Mouse (Mus musculus): ENCODE results near the gene C530008M17Rik. TPM values are rescaled to one million over a fixed set of nuclear protein-coding genes. Genes with fewer than 3 reads are reported as not detected.

Gene C530008M17Rik
- polyA plus RNA-seq, 1 experiment from 2014 or later = 15.7 TPM

DNA sequence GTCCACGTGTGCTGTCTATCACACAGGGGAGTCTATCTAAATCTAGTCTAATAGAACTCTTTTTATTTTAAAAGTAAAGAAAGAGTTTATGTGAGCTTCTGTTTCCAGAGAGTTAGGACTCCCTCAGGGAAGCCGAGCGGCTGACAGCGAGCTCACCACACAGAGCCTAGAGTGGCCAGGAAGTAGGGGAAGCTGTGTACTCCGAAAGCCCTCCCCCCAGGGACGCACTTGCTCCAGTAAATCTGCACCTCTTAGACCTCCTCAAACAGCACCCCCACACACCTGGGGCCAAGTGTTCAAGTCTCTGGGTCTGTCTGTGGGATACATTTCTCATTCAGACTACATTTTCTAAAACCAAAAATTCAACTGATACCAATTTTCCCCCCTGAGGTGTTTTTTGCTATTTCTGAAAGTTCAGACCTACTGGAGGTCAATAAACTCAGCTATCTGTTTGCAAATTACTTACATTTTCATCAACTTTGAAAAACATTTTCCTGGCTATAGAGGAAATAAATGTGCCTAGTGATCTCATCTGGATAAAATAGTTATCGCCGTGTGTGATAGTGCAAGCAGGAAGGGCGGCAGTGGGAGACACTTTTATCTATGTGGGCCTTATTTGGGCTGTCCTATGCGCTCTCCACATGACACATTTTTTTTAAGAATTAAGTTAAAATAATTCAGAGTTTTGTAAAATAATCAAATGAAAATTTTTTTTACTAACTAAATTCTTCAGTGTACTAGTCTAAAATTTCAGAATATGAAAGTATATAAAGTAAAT is 11.0 kb upstream of the C530008M17Rik start:
- no peak overlapping the region for H3K27ac ChIP-seq
- WGBS = 89% methylated on average over 10 of the region's 10 CpGs
- no peaks in the 10 kb centered on the region for H3K9me3 ChIP-seq
- no peaks in the 10 kb centered on the region for H3K27me3 ChIP-seq (replicated peaks)
- H3K4me2 ChIP-seq (replicated peaks) = no peak overlapping the region
- H3K36me3 ChIP-seq = 0 out of 2 replicates have a peak, but pooled peaks cover 7% of the 10 kb centered on the region
- no peak overlapping the region for H3K4me3 ChIP-seq (replicated peaks)
- no peak overlapping the region for H3K9ac ChIP-seq
- H3K4me1 ChIP-seq (replicated peaks) = no peaks in the 10 kb centered on the region
- ATAC-seq = no peak

DNA sequence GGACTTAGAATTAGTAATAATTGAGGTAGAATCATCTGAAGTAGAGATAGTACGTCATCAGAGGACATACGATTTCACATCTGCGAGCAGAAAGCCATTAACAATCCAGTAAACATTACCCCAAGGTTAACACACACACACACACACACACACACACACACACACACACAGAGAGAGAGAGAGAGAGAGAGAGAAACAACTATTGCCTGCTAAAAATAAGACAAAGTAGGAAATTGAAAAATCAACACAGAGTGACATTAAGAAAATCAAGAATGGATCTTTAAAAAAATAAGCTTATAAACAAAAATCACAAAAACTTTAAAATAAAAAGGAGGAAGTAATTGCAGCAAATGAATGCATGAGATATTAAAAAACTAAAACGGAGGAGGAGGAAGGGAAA is 6.4 kb upstream of the C530008M17Rik start:
- no peak overlapping the region for H3K9ac ChIP-seq
- no peak for ATAC-seq
- 49% methylated on average over 4 of the region's 4 CpGs for WGBS
- no peaks in the 10 kb centered on the region for H3K36me3 ChIP-seq
- no peaks in the 10 kb centered on the region for H3K4me1 ChIP-seq (replicated peaks)
- H3K27ac ChIP-seq = no peak overlapping the region
- H3K4me2 ChIP-seq (replicated peaks) = no peak overlapping the region
- no peaks in the 10 kb centered on the region for H3K27me3 ChIP-seq (replicated peaks)
- no peak overlapping the region for H3K4me3 ChIP-seq (replicated peaks)
- H3K9me3 ChIP-seq = no peaks in the 10 kb centered on the region

GRCm38 (mm10) chr5:76651151-76651725 is 5.1 kb upstream of the C530008M17Rik start:
- Histone ChIP-seq H3K27me3 (replicated peaks) (no peaks in the 10 kb centered on the region), H3K4me2 (replicated peaks) (no peak overlapping the region), H3K9ac (no peak overlapping the region), H3K36me3 (no peaks in the 10 kb centered on the region), H3K4me3 (replicated peaks) (no peak overlapping the region), H3K27ac (no peak overlapping the region), H3K4me1 (replicated peaks) (no peaks in the 10 kb centered on the region), H3K9me3 (no peaks in the 10 kb centered on the region)
- ATAC-seq = peak; percentile 76
- 64% methylated on average over 5 of the region's 5 CpGs for WGBS

- Histone ChIP-seq H3K4me2 (replicated peaks) (peak overlapping the region; percentile 95), H3K27ac (peak overlapping the region; percentile 73), H3K4me3 (replicated peaks) (peak overlapping the region; percentile 84), H3K9ac (peak overlapping the region; percentile 88), H3K27me3 (replicated peaks) (no peaks in the 10 kb centered on the region), H3K36me3 (no peaks in the 10 kb centered on the region), H3K4me1 (replicated peaks) (no peaks in the 10 kb centered on the region), H3K9me3 (no peaks in the 10 kb centered on the region)
- peak; percentile 95 for ATAC-seq
- WGBS = under 1% methylated on average over 76 of the region's 80 CpGs
These were observed 1.2 kb downstream of the C530008M17Rik start for GRCm38 (mm10) chr5:76657245-76658083.

GRCm38 (mm10) chr5:76658084-76658934 is 2.0 kb downstream of the C530008M17Rik start:
- H3K36me3 ChIP-seq = no peaks in the 10 kb centered on the region
- H3K27ac ChIP-seq = peak overlapping the region; percentile 73
- H3K27me3 ChIP-seq (replicated peaks) = no peaks in the 10 kb centered on the region
- WGBS = 2% methylated on average over 38 of the region's 38 CpGs
- peak overlapping the region; percentile 88 for H3K9ac ChIP-seq
- peak overlapping the region; percentile 84 for H3K4me3 ChIP-seq (replicated peaks)
- no peaks in the 10 kb centered on the region for H3K4me1 ChIP-seq (replicated peaks)
- ATAC-seq = peak; percentile 84
- no peaks in the 10 kb centered on the region for H3K9me3 ChIP-seq
- peak overlapping the region; percentile 95 for H3K4me2 ChIP-seq (replicated peaks)

GRCm38 (mm10) chr5:76659958-76660635 is 3.8 kb downstream of the C530008M17Rik start:
- H3K4me1 ChIP-seq (replicated peaks) = no peaks in the 10 kb centered on the region
- H3K36me3 ChIP-seq = no peaks in the 10 kb centered on the region
- no peak overlapping the region for H3K9ac ChIP-seq
- no peak overlapping the region for H3K4me2 ChIP-seq (replicated peaks)
- H3K27me3 ChIP-seq (replicated peaks) = no peaks in the 10 kb centered on the region
- ATAC-seq = no peak
- no peak overlapping the region for H3K4me3 ChIP-seq (replicated peaks)
- H3K27ac ChIP-seq = no peak overlapping the region
- no peaks in the 10 kb centered on the region for H3K9me3 ChIP-seq
- WGBS = 86% methylated on average over 8 of the region's 8 CpGs

- 44% methylated on average over 4 of the region's 4 CpGs for WGBS
- H3K9ac ChIP-seq = no peak overlapping the region
- ATAC-seq = no peak
- no peak overlapping the region for H3K27ac ChIP-seq
- H3K4me2 ChIP-seq (replicated peaks) = no peak overlapping the region
- no peaks in the 10 kb centered on the region for H3K9me3 ChIP-seq
- no peaks in the 10 kb centered on the region for H3K4me1 ChIP-seq (replicated peaks)
- no peak overlapping the region for H3K4me3 ChIP-seq (replicated peaks)
- no peaks in the 10 kb centered on the region for H3K27me3 ChIP-seq (replicated peaks)
- no peaks in the 10 kb centered on the region for H3K36me3 ChIP-seq
These were observed 5.0 kb downstream of the C530008M17Rik start for GRCm38 (mm10) chr5:76661310-76661709.

DNA sequence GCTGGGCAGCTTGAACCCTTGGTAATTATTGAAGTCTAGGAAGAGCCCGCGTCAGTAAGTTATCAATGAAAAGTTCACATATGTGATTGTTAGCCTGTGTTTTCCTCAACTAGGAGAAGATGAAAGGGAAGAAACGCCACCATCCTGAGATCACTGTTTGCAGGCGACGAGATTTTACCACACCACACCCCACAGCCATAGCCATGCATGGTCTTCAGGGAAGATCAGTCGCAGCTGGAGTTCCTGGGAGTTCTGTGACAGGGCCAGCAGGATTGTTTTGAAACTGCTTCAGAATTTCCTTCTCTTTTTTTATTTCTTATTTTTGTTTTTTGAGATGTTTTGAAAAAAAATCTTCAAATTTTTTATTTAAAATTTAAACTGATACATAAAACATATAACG is 8.6 kb downstream of the C530008M17Rik start:
- no peak for ATAC-seq
- Histone ChIP-seq H3K9ac (no peak overlapping the region), H3K4me1 (replicated peaks) (no peaks in the 10 kb centered on the region), H3K9me3 (no peaks in the 10 kb centered on the region), H3K27ac (no peak overlapping the region), H3K36me3 (no peaks in the 10 kb centered on the region), H3K4me2 (replicated peaks) (no peak overlapping the region), H3K27me3 (replicated peaks) (no peaks in the 10 kb centered on the region), H3K4me3 (replicated peaks) (no peak overlapping the region)
- WGBS = 72% methylated on average over 7 of the region's 7 CpGs

GRCm38 (mm10) chr5:76665421-76665820 is 9.1 kb downstream of the C530008M17Rik start:
- Histone ChIP-seq H3K27ac (no peak overlapping the region), H3K4me3 (replicated peaks) (no peak overlapping the region), H3K4me1 (replicated peaks) (no peaks in the 10 kb centered on the region), H3K4me2 (replicated peaks) (no peak overlapping the region), H3K27me3 (replicated peaks) (no peaks in the 10 kb centered on the region), H3K9ac (no peak overlapping the region), H3K36me3 (no peaks in the 10 kb centered on the region), H3K9me3 (no peaks in the 10 kb centered on the region)
- 23% methylated on average over 7 of the region's 7 CpGs for WGBS
- ATAC-seq = peak; percentile 58; the same call in 1 of the 2 replicates

- WGBS = 75% methylated on average over 6 of the region's 6 CpGs
- no peak for ATAC-seq
- no peak overlapping the region for H3K27ac ChIP-seq
- H3K4me1 ChIP-seq (replicated peaks) = no peaks in the 10 kb centered on the region
- no peak overlapping the region for H3K4me2 ChIP-seq (replicated peaks)
- no peaks in the 10 kb centered on the region for H3K27me3 ChIP-seq (replicated peaks)
- H3K4me3 ChIP-seq (replicated peaks) = no peak overlapping the region
- no peaks in the 10 kb centered on the region for H3K9me3 ChIP-seq
- no peaks in the 10 kb centered on the region for H3K36me3 ChIP-seq
- H3K9ac ChIP-seq = no peak overlapping the region
These were observed 9.9 kb downstream of the C530008M17Rik start for GRCm38 (mm10) chr5:76666026-76666756.

- peak; percentile 29 for ATAC-seq
- H3K27ac ChIP-seq = no peak overlapping the region
- H3K4me3 ChIP-seq (replicated peaks) = no peak overlapping the region
These were observed 11.8 kb downstream of the C530008M17Rik start for GRCm38 (mm10) chr5:76668118-76668517.

More at GRCm38 (mm10) chr5:76668118-76668517, 11.8 kb downstream of the C530008M17Rik start:
- 67% methylated on average over 5 of the region's 5 CpGs for WGBS
- Histone ChIP-seq H3K9me3 (no peaks in the 10 kb centered on the region), H3K9ac (no peak overlapping the region), H3K4me1 (replicated peaks) (no peaks in the 10 kb centered on the region), H3K4me2 (replicated peaks) (no peak overlapping the region), H3K36me3 (no peaks in the 10 kb centered on the region), H3K27me3 (replicated peaks) (no peaks in the 10 kb centered on the region)

All from intestine, embryonic 15.5 days (tissue).